11 mouse cellular contexts compared by ENCODE assay signal in the genomic region with DNA sequence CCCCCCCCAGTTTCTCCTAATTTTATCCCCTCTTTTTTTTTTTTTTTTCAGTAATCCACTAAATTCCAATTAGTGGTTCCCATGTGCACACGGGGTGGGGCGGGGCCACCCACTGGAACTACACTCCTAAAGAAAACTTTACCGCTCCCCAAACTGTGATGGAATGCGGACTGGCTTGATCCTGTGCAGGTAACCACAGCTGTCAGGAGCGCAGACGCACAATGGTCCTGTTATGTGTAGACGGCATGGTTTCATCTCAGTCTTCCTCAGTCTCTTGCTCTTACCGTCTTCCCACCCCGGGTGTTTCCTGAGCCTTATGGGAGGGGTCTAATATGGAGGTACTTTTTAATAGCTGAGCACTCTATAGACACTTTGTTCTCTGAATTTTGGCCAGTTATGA.
"Had no signal": no experiment of that assay in that cellular context is flagged by ENCODE, and none has a peak within 500 bp of the region (broad histone marks: within the 10 kb centered on the region; RNA-seq: fewer than 3 reads in every experiment).

No protein-coding gene starts in this region.

- H3K4me2 ChIP-seq: liver, embryonic 12.5 days; midbrain, embryonic 13.5 days had no signal

- H3K27ac ChIP-seq: kidney, postnatal 0 days; liver, embryonic 12.5 days; midbrain, embryonic 13.5 days had no signal

- H3K9me3 ChIP-seq: liver, embryonic 12.5 days; midbrain, embryonic 13.5 days had no signal

- H3K9ac ChIP-seq: liver, embryonic 12.5 days; midbrain, embryonic 13.5 days had no signal

- DNase-seq: kidney, adult 9 months; kidney, postnatal 4 days; left cerebral cortex, postnatal 4 days; lung, postnatal 10 days; right cerebral cortex, postnatal 14 days; thymus, postnatal 36 days had no signal

- H3K36me3 ChIP-seq: liver, embryonic 12.5 days; midbrain, embryonic 13.5 days had no signal

- ATAC-seq: inflammation-experienced regulatory T-cells, adult 6 months; intestine, postnatal 0 days; liver, embryonic 12.5 days; midbrain, embryonic 13.5 days had no signal

- H3K4me3 ChIP-seq: liver, embryonic 12.5 days; midbrain, embryonic 13.5 days had no signal
